Comparison of ENCODE assay signal across 17 mouse cellular contexts in the genomic region with DNA sequence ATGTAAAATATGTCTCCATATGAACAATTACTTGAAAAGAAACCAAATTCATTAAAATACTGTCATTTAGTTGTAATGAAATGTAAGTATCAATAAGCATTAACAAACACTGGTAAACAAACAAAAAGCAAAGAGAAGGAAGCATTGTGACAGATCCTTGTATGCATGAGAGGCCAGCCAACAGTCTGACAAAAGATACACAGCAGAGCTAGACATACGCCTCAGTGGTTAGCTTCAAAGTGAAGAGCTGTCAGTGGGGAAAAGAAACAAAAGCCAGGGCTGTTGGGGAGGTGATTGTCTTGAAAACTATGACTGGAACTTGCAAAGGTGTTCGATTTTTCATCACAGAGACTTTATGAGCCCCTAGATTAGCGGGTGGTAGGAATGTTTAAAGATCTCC.
"Had no signal": no experiment of that assay in that cellular context is flagged by ENCODE, and none has a peak within 500 bp of the region (broad histone marks: within the 10 kb centered on the region; RNA-seq: fewer than 3 reads in every experiment).

No protein-coding gene starts in this region.

- H3K36me3 ChIP-seq: lung, embryonic 15.5 days; midbrain, embryonic 13.5 days; midbrain, embryonic 15.5 days; neural tube, embryonic 12.5 days; stomach, embryonic 15.5 days had no signal

- H3K4me1 ChIP-seq: lung, embryonic 15.5 days; megakaryocyte, embryonic 14.5 days; midbrain, embryonic 13.5 days; midbrain, embryonic 15.5 days; neural tube, embryonic 12.5 days; stomach, embryonic 15.5 days had no signal

- H3K9ac ChIP-seq: lung, embryonic 15.5 days; midbrain, embryonic 13.5 days; midbrain, embryonic 15.5 days; neural tube, embryonic 12.5 days; stomach, embryonic 15.5 days had no signal

- H3K27ac ChIP-seq: lung, embryonic 15.5 days; macrophage; midbrain, embryonic 13.5 days; midbrain, embryonic 15.5 days; neural tube, embryonic 12.5 days; stomach, embryonic 15.5 days; stomach, postnatal 0 days had no signal

- H3K4me3 ChIP-seq: lung, embryonic 15.5 days; megakaryocyte, embryonic 14.5 days; midbrain, embryonic 13.5 days; midbrain, embryonic 15.5 days; neural tube, embryonic 12.5 days; stomach, embryonic 15.5 days had no signal

- DNase-seq: lung, adult 2 months; lung, postnatal 14 days; lung, postnatal 36 days; right cerebral cortex, postnatal 14 days; thymus, adult 2 months; thymus, postnatal 25 days; thymus, postnatal 4 days had no signal

- H3K4me2 ChIP-seq: lung, embryonic 15.5 days; midbrain, embryonic 11.5 days; midbrain, embryonic 13.5 days; midbrain, embryonic 15.5 days; neural tube, embryonic 12.5 days; stomach, embryonic 15.5 days had no signal

- ATAC-seq: lung, postnatal 0 days; midbrain, embryonic 13.5 days; midbrain, embryonic 15.5 days had no signal

- H3K9me3 ChIP-seq: lung, embryonic 15.5 days; midbrain, embryonic 13.5 days; midbrain, embryonic 15.5 days; neural tube, embryonic 12.5 days; stomach, embryonic 15.5 days had no signal

- H3K27me3 ChIP-seq: lung, embryonic 15.5 days; megakaryocyte, embryonic 14.5 days; midbrain, embryonic 13.5 days; midbrain, embryonic 15.5 days; neural tube, embryonic 12.5 days; stomach, embryonic 15.5 days had no signal
